ENCODE assay signal across 11 mouse cellular contexts in genomic region chr11:52641725-52642338, GRCm38 (mm10).
DNase-seq lines count a peak whose midpoint lies in the region; ATAC-seq and TF ChIP-seq lines count a peak whose summit lies in the region.
"Had no signal": no experiment of that assay in that cellular context is flagged by ENCODE, and none has a peak within 500 bp of the region (broad histone marks: within the 10 kb centered on the region; RNA-seq: fewer than 3 reads in every experiment).

No protein-coding gene starts in this region.

- H3K4me3 ChIP-seq in heart, embryonic 14.5 days (ENCODE audit: control insufficient read depth in 1 of 2, insufficient read depth in 1 of 2, low read depth in 1 of 2, low read length in 2 of 2) = no peak overlapping the region
- H3K4me3 ChIP-seq in embryonic facial prominence, embryonic 13.5 days = no peak overlapping the region
- no peak overlapping the region for H3K4me3 ChIP-seq in thymus, adult 2 months (ENCODE audit: control insufficient read depth, insufficient read depth, low read length)
- H3K4me3 ChIP-seq: gastrocnemius, adult 2 months; stomach, embryonic 15.5 days had no signal

- H3K9me3 ChIP-seq in heart, embryonic 14.5 days (ENCODE audit: control insufficient read depth, low read length) = peaks cover 4% of the 10 kb centered on the region; the same call in 1 of the 2 replicates
- no peaks in the 10 kb centered on the region; the same call in 1 of the 2 replicates for H3K9me3 ChIP-seq in embryonic facial prominence, embryonic 13.5 days
- H3K9me3 ChIP-seq: stomach, embryonic 15.5 days had no signal

- H3K4me2 ChIP-seq in heart, embryonic 14.5 days (ENCODE audit: low read length) = no peak overlapping the region
- no peak overlapping the region for H3K4me2 ChIP-seq in embryonic facial prominence, embryonic 13.5 days
- H3K4me2 ChIP-seq: stomach, embryonic 15.5 days had no signal

- DNase-seq in heart, postnatal 14 days = no peak
- peak; percentile 84 for DNase-seq in ZHBTc4 (ENCODE audit: low read depth, low spot score)
- DNase-seq in mesoderm, embryonic 11.5 days (ENCODE audit: low read depth, low spot score) = peak; percentile 49
- DNase-seq in testis, postnatal 14 days (ENCODE audit: low spot score) = no peak
- DNase-seq in thymus, adult 2 months = no peak
- DNase-seq in kidney, postnatal 14 days = no peak
- DNase-seq: cerebellum, postnatal 14 days; gastrocnemius, adult 2 months had no signal

- no peak overlapping the region for H3K9ac ChIP-seq in heart, embryonic 14.5 days (ENCODE audit: low read length)
- 0 out of 2 replicates have a peak overlapping the region, but pooled peaks have one; percentile 2 for H3K9ac ChIP-seq in embryonic facial prominence, embryonic 13.5 days
- H3K9ac ChIP-seq: stomach, embryonic 15.5 days had no signal

- peaks cover 14 to 31% of the 10 kb centered on the region in 2 experiments for H3K4me1 ChIP-seq in heart, embryonic 14.5 days (ENCODE audit: control insufficient read depth in 2 of 2, insufficient read depth in 2 of 2, low read length in 2 of 2)
- H3K4me1 ChIP-seq in embryonic facial prominence, embryonic 13.5 days = peaks cover 3% of the 10 kb centered on the region; the same call in 1 of the 2 replicates
- no peaks in the 10 kb centered on the region for H3K4me1 ChIP-seq in thymus, adult 2 months (replicated peaks; ENCODE audit: control insufficient read depth, insufficient read depth, low read length)
- H3K4me1 ChIP-seq: stomach, embryonic 15.5 days had no signal

- H3K27ac ChIP-seq in heart, embryonic 14.5 days (replicated peaks in 1 of 2; ENCODE audit: control insufficient read depth in 1 of 2, insufficient read depth in 1 of 2, low read depth in 2 of 2, low read length in 2 of 2) = peak overlapping the region; percentile 50 to 73
- no peak overlapping the region for H3K27ac ChIP-seq in embryonic facial prominence, embryonic 13.5 days
- H3K27ac ChIP-seq in thymus, adult 2 months (ENCODE audit: control insufficient read depth, insufficient read depth, low read length) = no peak overlapping the region
- H3K27ac ChIP-seq: gastrocnemius, adult 2 months; stomach, embryonic 15.5 days had no signal

- intact Hi-C loops in heart, postnatal 14 days (cut with DNase I) = no loop called here

- H3K27me3 ChIP-seq in heart, embryonic 14.5 days (ENCODE audit: control insufficient read depth, insufficient read depth, low read length) = peaks cover 3% of the 10 kb centered on the region; the same call in 1 of the 2 replicates
- peaks cover 33% of the 10 kb centered on the region for H3K27me3 ChIP-seq in embryonic facial prominence, embryonic 13.5 days
- H3K27me3 ChIP-seq in thymus, adult 2 months (ENCODE audit: control insufficient read depth, insufficient read depth, low read length) = no peaks in the 10 kb centered on the region
- H3K27me3 ChIP-seq: stomach, embryonic 15.5 days had no signal

- no peak for TF ChIP-seq CTCF in thymus, adult 2 months (IDR thresholded peaks at IDR 0.05; ENCODE audit: borderline replicate concordance, control insufficient read depth, extremely low read depth, insufficient read depth, low read length, poor library complexity)

- ATAC-seq in heart, embryonic 14.5 days (ENCODE audit: insufficient number of reproducible peaks, insufficient read depth, low FRiP score, low read depth) = peak; percentile 81
- no peak for ATAC-seq in embryonic facial prominence, embryonic 13.5 days (ENCODE audit: insufficient number of reproducible peaks, insufficient read depth, low FRiP score, low TSS enrichment, low read depth)

- TF ChIP-seq POLR2A in thymus, adult 2 months (IDR thresholded peaks at IDR 0.05; ENCODE audit: control insufficient read depth, extremely low read depth, insufficient read depth, low read length, poor library complexity) = no peak

- no peaks in the 10 kb centered on the region for H3K36me3 ChIP-seq in heart, embryonic 14.5 days (ENCODE audit: control insufficient read depth, insufficient read depth, low read length)
- H3K36me3 ChIP-seq in embryonic facial prominence, embryonic 13.5 days = no peaks in the 10 kb centered on the region
- no peaks in the 10 kb centered on the region for H3K36me3 ChIP-seq in thymus, adult 2 months (ENCODE audit: control insufficient read depth, insufficient read depth, low read length)
- H3K36me3 ChIP-seq: stomach, embryonic 15.5 days had no signal

- WGBS in heart, embryonic 14.5 days = 7% methylated on average over 14 of the region's 14 CpGs
- WGBS in embryonic facial prominence, embryonic 13.5 days = 13% methylated on average over 14 of the region's 14 CpGs
- WGBS in thymus, adult 2 months = 77% methylated on average over 14 of the region's 14 CpGs

Comparison
In these comparisons a context has a peak if more than half of its experiments do, and no peak if none do; other contexts are left out.
1. H3K27ac ChIP-seq: peak in heart, embryonic 14.5 days (2 of 2); none in embryonic facial prominence, embryonic 13.5 days (single experiment) and thymus, adult 2 months (single experiment).
2. DNase-seq: peak in ZHBTc4 (single experiment) and mesoderm, embryonic 11.5 days (single experiment); none in heart, postnatal 14 days (0 of 2), testis, postnatal 14 days (single experiment), thymus, adult 2 months (single experiment) and kidney, postnatal 14 days (single experiment).